Mouse (Mus musculus) cerebellum, adult 11-12 months (tissue): ENCODE measurements around the gene Gm21994.
"Not testable (repeated sequence)": the region's sequence is repeated elsewhere in the genome, so short reads cannot be mapped to it uniquely, and the experiment has no call there.

Experiments used
- DNase-seq: peaks from one replicate; pipeline ENCODE4 v3.0.0; 2022

Gm21994 gene

GRCm38 (mm10) chr2:150255491-150255890 is at the start of gene Gm21994:
Gm21994 (minus strand) TSS chr2:150255591.
- DNase-seq, result not testable (repeated sequence)

GRCm38 (mm10) chr2:150299096-150299495 is 43.7 kb upstream of the Gm21994 start:
- DNase-seq, result no peak

- no peak for DNase-seq
Observed at GRCm38 (mm10) chr2:150293669-150294068, 38.3 kb upstream of the Gm21994 start.

- not testable (repeated sequence) for DNase-seq
Observed at GRCm38 (mm10) chr2:150257291-150257690, 1.9 kb upstream of the Gm21994 start, which contains the start of gene Gm14124. Gm14124 (plus strand) TSS chr2:150257517.

- DNase-seq, result not testable (repeated sequence)
Observed at GRCm38 (mm10) chr2:150256861-150257260, 1.5 kb upstream of the Gm21994 start.

GRCm38 (mm10) chr2:150243211-150243610 is 12.2 kb downstream of the Gm21994 start:
- no peak for DNase-seq

- DNase-seq, result not testable (repeated sequence)
Observed at GRCm38 (mm10) chr2:150223263-150223662, 32.1 kb downstream of the Gm21994 start.

GRCm38 (mm10) chr2:150218363-150218725 is 37.0 kb downstream of the Gm21994 start:
- not testable (repeated sequence) for DNase-seq

- DNase-seq, result peak; percentile 90
Observed at GRCm38 (mm10) chr2:150217600-150218362, 37.6 kb downstream of the Gm21994 start, which contains the start of gene Zfp937. Zfp937 (plus strand) TSS chr2:150218073.
